Mouse (Mus musculus): ENCODE measurements around the gene Palm2. TPM values are rescaled to one million over a fixed set of nuclear protein-coding genes. Genes with fewer than 3 reads are reported as not detected.
A peak's percentile ranks its signal among the peaks of the same experiment; 100 is the strongest.

Gene Palm2
- polyA plus RNA-seq, 2 experiments, result 0.03 to 0.06 TPM

DNA sequence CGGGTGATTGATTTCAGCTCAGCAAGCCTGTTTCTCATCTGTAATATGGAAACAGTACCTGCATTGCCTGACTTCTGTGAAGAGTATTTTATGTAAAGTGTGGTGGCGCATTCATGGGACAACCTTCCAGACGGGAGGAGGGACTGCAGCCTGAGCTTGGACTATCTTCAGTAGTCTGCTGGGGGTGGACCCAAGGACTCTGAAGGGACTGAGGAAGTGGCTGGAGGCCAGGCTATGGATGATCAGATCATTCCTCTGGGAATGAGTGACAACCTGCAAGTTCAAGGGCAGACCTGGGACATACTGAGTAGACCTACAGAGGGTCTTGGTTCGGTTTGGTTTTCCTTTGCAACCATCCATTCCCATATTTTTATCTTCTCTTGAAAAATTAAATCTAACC is 288.2 kb downstream of the Palm2 start:
- Histone ChIP-seq H3K27ac (no peak overlapping the region), H3K4me3 (ENCODE audit: insufficient read depth in 1 of 2, low read depth in 2 of 2, low read length in 2 of 2) (no peak overlapping the region), H3K9ac (replicated peaks) (no peak overlapping the region), H3K9me3 (ENCODE audit: control insufficient read depth, low read length) (no peaks in the 10 kb centered on the region), H3K27me3 (ENCODE audit: control insufficient read depth, insufficient read depth, low read length) (no peaks in the 10 kb centered on the region), H3K4me2 (ENCODE audit: low read depth) (no peak overlapping the region), H3K36me3 (replicated peaks; ENCODE audit: control insufficient read depth, insufficient read depth, low read depth) (no peaks in the 10 kb centered on the region), H3K4me1 (replicated peaks; ENCODE audit: control insufficient read depth in 2 of 2, insufficient read depth in 2 of 2, low read length in 1 of 2) (no peaks in the 10 kb centered on the region)
- DNase-seq (ENCODE audit: low read depth in 3 of 3, low spot score in 3 of 3), result no peak
- TF ChIP-seq CTCF (IDR thresholded peaks at IDR 0.05; ENCODE audit: low read depth), result no peak
- TF ChIP-seq EP300 (IDR thresholded peaks at IDR 0.05; ENCODE audit: low read depth), result no peak
- 74% methylated on average over 4 of the region's 4 CpGs for WGBS (ENCODE audit: insufficient replicate concordance)
- ATAC-seq (ENCODE audit: insufficient read depth), result no peak

DNA sequence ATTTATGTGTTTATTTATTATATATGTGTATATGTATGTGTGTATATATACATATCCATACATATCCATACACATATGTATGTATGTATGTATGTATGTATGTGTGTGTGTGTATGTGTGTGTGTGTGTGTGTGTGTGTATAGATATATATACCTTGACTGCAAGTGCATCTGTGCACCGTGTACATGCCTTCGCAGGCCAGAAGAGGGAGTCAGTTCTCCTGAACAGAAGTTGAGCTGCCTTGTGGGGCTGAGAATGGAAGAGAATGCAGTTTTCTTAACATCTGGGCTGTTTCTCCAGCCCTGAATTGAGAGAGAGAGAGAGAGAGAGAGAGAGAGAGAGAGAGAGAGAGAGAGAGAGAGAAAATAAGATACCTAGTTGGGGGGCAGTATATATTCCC is 289.6 kb downstream of the Palm2 start:
- DNase-seq (ENCODE audit: low read depth in 3 of 3, low spot score in 3 of 3), result no peak
- TF ChIP-seq EP300 (IDR thresholded peaks at IDR 0.05; ENCODE audit: low read depth) (no peak), CTCF (IDR thresholded peaks at IDR 0.05; ENCODE audit: low read depth) (peak; percentile 39; the same call in 1 of the 2 replicates)

GRCm38 (mm10) chr4:57725569-57725968 is 291.5 kb downstream of the Palm2 start:
- no peak for ATAC-seq (ENCODE audit: insufficient read depth)
- WGBS (ENCODE audit: insufficient replicate concordance), result 44% methylated on average over 1 of the region's 1 CpGs
- DNase-seq (ENCODE audit: low read depth in 3 of 3, low spot score in 3 of 3), result no peak
- no peaks in the 10 kb centered on the region for H3K9me3 ChIP-seq (ENCODE audit: control insufficient read depth, low read length)
- no peaks in the 10 kb centered on the region for H3K27me3 ChIP-seq (ENCODE audit: control insufficient read depth, insufficient read depth, low read length)
- no peak overlapping the region for H3K4me2 ChIP-seq (ENCODE audit: low read depth)
- H3K4me1 ChIP-seq (replicated peaks; ENCODE audit: control insufficient read depth in 2 of 2, insufficient read depth in 2 of 2, low read length in 1 of 2), result no peaks in the 10 kb centered on the region
- TF ChIP-seq CTCF (IDR thresholded peaks at IDR 0.05; ENCODE audit: low read depth), result no peak
- TF ChIP-seq EP300 (IDR thresholded peaks at IDR 0.05; ENCODE audit: low read depth), result no peak
- H3K4me3 ChIP-seq (ENCODE audit: insufficient read depth in 1 of 2, low read depth in 2 of 2, low read length in 2 of 2), result no peak overlapping the region
- H3K36me3 ChIP-seq (replicated peaks; ENCODE audit: control insufficient read depth, insufficient read depth, low read depth), result no peaks in the 10 kb centered on the region
- H3K9ac ChIP-seq (replicated peaks), result no peak overlapping the region
- H3K27ac ChIP-seq, result no peak overlapping the region

More for the DNA sequence above, 289.6 kb downstream of the Palm2 start:
- Histone ChIP-seq H3K4me3 (ENCODE audit: insufficient read depth in 1 of 2, low read depth in 2 of 2, low read length in 2 of 2) (no peak overlapping the region), H3K36me3 (replicated peaks; ENCODE audit: control insufficient read depth, insufficient read depth, low read depth) (no peaks in the 10 kb centered on the region), H3K4me2 (ENCODE audit: low read depth) (no peak overlapping the region), H3K27me3 (ENCODE audit: control insufficient read depth, insufficient read depth, low read length) (no peaks in the 10 kb centered on the region), H3K9me3 (ENCODE audit: control insufficient read depth, low read length) (no peaks in the 10 kb centered on the region), H3K4me1 (replicated peaks; ENCODE audit: control insufficient read depth in 2 of 2, insufficient read depth in 2 of 2, low read length in 1 of 2) (no peaks in the 10 kb centered on the region), H3K9ac (replicated peaks) (no peak overlapping the region), H3K27ac (no peak overlapping the region)
- 50% methylated on average over 2 of the region's 2 CpGs for WGBS (ENCODE audit: insufficient replicate concordance)
- ATAC-seq (ENCODE audit: insufficient read depth), result no peak

- Histone ChIP-seq H3K27ac (no peak overlapping the region), H3K4me1 (replicated peaks; ENCODE audit: control insufficient read depth in 2 of 2, insufficient read depth in 2 of 2, low read length in 1 of 2) (no peaks in the 10 kb centered on the region), H3K36me3 (replicated peaks; ENCODE audit: control insufficient read depth, insufficient read depth, low read depth) (no peaks in the 10 kb centered on the region), H3K9me3 (ENCODE audit: control insufficient read depth, low read length) (no peaks in the 10 kb centered on the region), H3K27me3 (ENCODE audit: control insufficient read depth, insufficient read depth, low read length) (no peaks in the 10 kb centered on the region), H3K9ac (replicated peaks) (no peak overlapping the region), H3K4me3 (ENCODE audit: insufficient read depth in 1 of 2, low read depth in 2 of 2, low read length in 2 of 2) (no peak overlapping the region), H3K4me2 (ENCODE audit: low read depth) (no peak overlapping the region)
- ATAC-seq (ENCODE audit: insufficient read depth) (no peak), DNase-seq (ENCODE audit: low read depth in 3 of 3, low spot score in 3 of 3) (no peak)
- 56% methylated on average over 4 of the region's 4 CpGs for WGBS (ENCODE audit: insufficient replicate concordance)
- TF ChIP-seq CTCF (IDR thresholded peaks at IDR 0.05; ENCODE audit: low read depth) (no peak), EP300 (IDR thresholded peaks at IDR 0.05; ENCODE audit: low read depth) (no peak)
Observed at GRCm38 (mm10) chr4:57728611-57729183, 294.6 kb downstream of the Palm2 start.

- ATAC-seq (ENCODE audit: insufficient read depth) (no peak), DNase-seq (ENCODE audit: low read depth in 3 of 3, low spot score in 3 of 3) (no peak)
- H3K4me3 ChIP-seq (ENCODE audit: insufficient read depth in 1 of 2, low read depth in 2 of 2, low read length in 2 of 2), result no peak overlapping the region
- 76% methylated on average over 6 of the region's 6 CpGs for WGBS (ENCODE audit: insufficient replicate concordance)
- no peaks in the 10 kb centered on the region for H3K4me1 ChIP-seq (replicated peaks; ENCODE audit: control insufficient read depth in 2 of 2, insufficient read depth in 2 of 2, low read length in 1 of 2)
- no peak overlapping the region for H3K27ac ChIP-seq
- no peak overlapping the region for H3K9ac ChIP-seq (replicated peaks)
- TF ChIP-seq CTCF (IDR thresholded peaks at IDR 0.05; ENCODE audit: low read depth) (no peak), EP300 (IDR thresholded peaks at IDR 0.05; ENCODE audit: low read depth) (no peak)
- no peaks in the 10 kb centered on the region for H3K27me3 ChIP-seq (ENCODE audit: control insufficient read depth, insufficient read depth, low read length)
- H3K4me2 ChIP-seq (ENCODE audit: low read depth), result no peak overlapping the region
- H3K36me3 ChIP-seq (replicated peaks; ENCODE audit: control insufficient read depth, insufficient read depth, low read depth), result no peaks in the 10 kb centered on the region
- H3K9me3 ChIP-seq (ENCODE audit: control insufficient read depth, low read length), result no peaks in the 10 kb centered on the region
Observed at GRCm38 (mm10) chr4:57730047-57730446, 296.0 kb downstream of the Palm2 start.

All from liver, embryonic 14.5 days (tissue).